Mouse (Mus musculus) liver, postnatal 0 days (tissue): ENCODE data around the gene Macrod1. TPM values are rescaled to one million over a fixed set of nuclear protein-coding genes. Genes with fewer than 3 reads are reported as not detected.

ENCODE experiments used
- ATAC-seq: fragments of 200-750 bp; cut with Nextera tagmentation; 2 replicates; pipeline ENCODE4 v1.8.0; 2017; ENCODE audit warnings: mild to moderate bottlenecking, moderate library complexity
- DNase-seq: peaks from one replicate; pipeline ENCODE4 v3.0.0-alpha.2; 2016
- H3K27ac ChIP-seq: fragments of 300-500 bp; sonication (generic); 2 replicates; pipeline ENCODE4 v1.5.1; 2014; ENCODE audit warnings: antibody characterized with exemption, moderate library complexity, mild to moderate bottlenecking, low read depth
- H3K27me3 ChIP-seq: fragments of 300-500 bp; sonication (generic); 2 replicates; pipeline ENCODE4 v1.6.1; 2014; ENCODE audit warnings: low read length, control low read depth, mixed read lengths; ENCODE audit not compliant: insufficient read depth
- H3K36me3 ChIP-seq: fragments of 300-500 bp; sonication (generic); replicated peaks from 2 replicates; pipeline ENCODE4 v1.6.1; 2014; ENCODE audit warnings: mild to moderate bottlenecking, control low read depth, low read length, moderate library complexity, mixed read lengths; ENCODE audit not compliant: insufficient read depth
- H3K4me1 ChIP-seq: fragments of 300-500 bp; sonication (generic); 2 replicates; pipeline ENCODE4 v1.6.1; 2014; ENCODE audit warnings: antibody characterized with exemption, mild to moderate bottlenecking, control low read depth; ENCODE audit not compliant: insufficient read depth
- H3K4me2 ChIP-seq: fragments of 300-500 bp; sonication (generic); 2 replicates; pipeline ENCODE4 v1.6.1; 2014; ENCODE audit warnings: low read depth, mild to moderate bottlenecking, low read length, moderate library complexity, mixed read lengths
- H3K4me3 ChIP-seq: fragments of 300-500 bp; sonication (generic); 2 replicates; pipeline ENCODE4 v1.5.1; 2014; ENCODE audit warnings: low read depth, low read length
- H3K9ac ChIP-seq: fragments of 300-500 bp; sonication (generic); replicated peaks from 2 replicates; pipeline ENCODE4 v1.6.1; 2014; ENCODE audit warnings: mild to moderate bottlenecking, moderate library complexity
- H3K9me3 ChIP-seq: fragments of 300-500 bp; sonication (generic); 2 replicates; pipeline ENCODE4 v1.6.1; 2016; ENCODE audit warnings: mild to moderate bottlenecking, control low read depth, low read length, mixed read lengths
- CTCF ChIP-seq: sonication (generic); IDR thresholded peaks from 2 replicates; pipeline ENCODE4 v1.5.1; 2016; ENCODE audit warnings: antibody characterized with exemption, low read depth
- EP300 ChIP-seq: IDR thresholded peaks from 2 replicates; pipeline ENCODE4 v1.6.1; 2016; ENCODE audit warnings: antibody characterized with exemption, low read depth, mild to moderate bottlenecking
- WGBS: fragments of 180-500 bp; shearing (Covaris S2); extraction: QIAGEN DNeasy Blood & Tissue Kit; methylation state at CpG from one replicate; pipeline ENCODE4 v1.1.7; 2014; ENCODE audit not compliant: insufficient replicate concordance; 5-methylcytosine and 5-hydroxymethylcytosine counted together
- polyA plus RNA-seq: library from polyadenylated mRNA; unstranded; fragments of >200 nt; fragmentation: Nextera tagmentation; extraction: Ambion mirVana; gene quantifications from 2 replicates; pipeline ENCODE4 v1.2.1, GENCODE M21; 2015

Gene Macrod1
- polyA plus RNA-seq: 11.7 and 14.9 TPM in 2 replicates

DNA sequence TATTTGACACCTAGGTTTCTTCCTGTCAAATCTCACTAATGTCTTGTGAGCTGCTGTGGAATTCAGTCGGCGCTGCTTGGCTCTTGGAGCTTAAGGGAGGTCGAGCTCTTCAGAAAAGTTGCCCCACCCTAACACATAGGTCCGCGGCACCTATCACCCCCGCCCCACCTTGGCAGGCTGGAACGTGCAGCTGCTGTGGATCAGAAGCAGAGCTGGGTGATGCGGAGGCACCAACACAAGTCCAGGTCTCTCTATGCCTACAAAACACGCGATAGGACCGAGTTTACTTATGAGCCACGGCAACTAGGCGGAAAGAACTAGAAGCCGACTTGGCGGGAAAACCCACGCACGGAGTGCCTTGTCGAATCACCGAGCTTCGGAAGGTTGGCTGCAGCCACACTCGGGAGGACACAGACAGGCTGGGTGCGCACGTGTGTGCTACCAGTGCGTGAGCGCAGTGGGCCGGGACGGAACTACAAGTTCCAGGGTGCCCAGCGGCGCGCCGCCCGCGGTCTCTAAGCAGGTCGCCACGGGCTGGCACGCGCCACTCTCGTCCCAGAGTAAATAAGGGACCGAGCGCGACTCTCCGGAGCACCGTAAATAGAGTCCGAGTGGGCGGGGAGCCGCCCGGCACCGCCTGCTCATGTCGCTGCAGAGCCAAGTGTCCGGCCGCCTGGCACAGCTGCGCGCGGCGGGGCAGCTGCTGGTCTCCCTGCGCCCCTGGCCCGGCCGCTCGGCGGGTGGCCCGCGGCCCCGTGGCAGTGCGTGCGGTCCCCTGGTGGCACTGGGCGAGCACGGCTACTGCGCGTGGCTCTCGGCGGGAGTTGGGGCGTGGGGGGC lies at the start of gene Macrod1:
TSS of gene Macrod1 (plus strand) at position 563 of the 840 bp plus-strand sequence.
- no peaks in the 10 kb centered on the region; the same call in 1 of the 2 replicates for H3K9me3 ChIP-seq
- peak; percentile 81 for ATAC-seq
- H3K27me3 ChIP-seq: no peaks in the 10 kb centered on the region
- peak within 1 kb of the TSS; percentile 70 for H3K27ac ChIP-seq
- peaks cover 23% of the 10 kb centered on the region for H3K4me1 ChIP-seq
- peak within 1 kb of the TSS; percentile 67 for H3K4me3 ChIP-seq
- H3K9ac ChIP-seq: peak within 1 kb of the TSS; percentile 70
- peak; percentile 85 for DNase-seq
- H3K36me3 ChIP-seq: no peaks in the 10 kb centered on the region
- WGBS: 1% methylated on average over 68 of the region's 72 CpGs
- H3K4me2 ChIP-seq: peak within 1 kb of the TSS; percentile 99
- no peak for TF ChIP-seq CTCF
- TF ChIP-seq EP300: no peak

DNA sequence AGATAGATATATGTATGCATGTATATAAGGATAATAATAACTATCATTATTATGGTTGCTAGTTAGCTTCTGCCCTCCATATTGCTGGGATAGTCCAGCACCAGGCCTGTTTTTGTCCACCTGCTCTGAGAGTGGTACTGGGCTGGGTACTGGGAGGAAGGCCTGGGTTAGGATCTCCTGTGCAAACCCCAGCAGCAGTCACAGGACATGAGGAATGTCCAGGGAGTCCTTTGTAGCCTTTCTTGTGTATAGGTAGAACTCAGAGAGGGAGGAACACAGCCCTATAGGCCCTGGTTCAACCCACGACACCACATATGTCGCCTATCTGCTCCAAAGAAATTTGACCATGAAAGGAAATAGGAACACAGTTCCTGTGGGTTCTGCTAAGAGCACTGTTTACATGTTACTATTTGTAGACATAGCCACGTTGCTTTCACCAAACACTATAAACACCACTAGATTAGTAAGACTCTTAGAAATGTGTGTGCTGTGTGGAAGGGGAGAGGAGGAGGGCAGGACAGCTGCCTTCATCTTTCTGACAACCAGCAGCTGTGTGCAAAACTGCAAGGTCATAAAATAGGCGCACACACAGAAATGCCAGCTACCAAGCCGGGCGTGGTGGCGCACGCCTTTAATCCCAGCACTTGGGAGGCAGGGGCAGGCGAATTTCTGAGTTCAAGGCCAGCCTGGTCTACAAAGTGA lies 49.6 kb upstream of the Macrod1 start:
- H3K36me3 ChIP-seq: peaks cover 23% of the 10 kb centered on the region
- WGBS: 81% methylated on average over 9 of the region's 9 CpGs
- no peak overlapping the region for H3K27ac ChIP-seq

DNA sequence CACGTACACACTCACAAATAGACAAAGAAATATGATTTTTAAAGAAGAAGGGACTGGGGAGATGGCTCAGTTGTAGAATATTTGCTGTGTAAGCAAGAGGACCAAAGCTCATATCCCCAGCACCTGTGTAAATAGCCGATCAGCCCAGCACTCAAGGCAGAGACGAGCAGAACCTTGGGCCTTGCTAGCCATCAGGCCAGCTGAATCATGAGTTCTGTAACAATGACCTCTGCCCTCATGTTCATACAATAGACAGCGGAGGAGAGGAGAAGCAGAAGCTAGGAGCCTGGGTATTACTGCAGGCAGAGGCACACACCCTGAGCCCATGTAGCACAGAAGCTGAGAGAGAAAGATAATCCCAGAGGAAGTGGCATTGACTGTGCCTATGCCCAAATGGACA lies 44.2 kb upstream of the Macrod1 start:
- peaks cover 4% of the 10 kb centered on the region for H3K4me1 ChIP-seq
- H3K9ac ChIP-seq: no peak overlapping the region
- ATAC-seq (no peak; the same call in 1 of the 2 replicates), DNase-seq (no peak)
- no peak overlapping the region for H3K27ac ChIP-seq
- TF ChIP-seq EP300: no peak
- TF ChIP-seq CTCF: no peak
- no peaks in the 10 kb centered on the region for H3K9me3 ChIP-seq
- H3K36me3 ChIP-seq: peaks cover 36% of the 10 kb centered on the region
- WGBS: 61% methylated on average over 4 of the region's 4 CpGs
- no peak overlapping the region for H3K4me2 ChIP-seq
- H3K4me3 ChIP-seq: no peak overlapping the region
- no peaks in the 10 kb centered on the region for H3K27me3 ChIP-seq

More for the DNA sequence above, 49.6 kb upstream of the Macrod1 start:
- ATAC-seq: no peak
- Histone ChIP-seq H3K4me2 (no peak overlapping the region), H3K27me3 (no peaks in the 10 kb centered on the region), H3K4me3 (no peak overlapping the region), H3K9me3 (no peaks in the 10 kb centered on the region), H3K4me1 (no peaks in the 10 kb centered on the region), H3K9ac (no peak overlapping the region)
- TF ChIP-seq CTCF: no peak
- no peak for TF ChIP-seq EP300
- DNase-seq: no peak

DNA sequence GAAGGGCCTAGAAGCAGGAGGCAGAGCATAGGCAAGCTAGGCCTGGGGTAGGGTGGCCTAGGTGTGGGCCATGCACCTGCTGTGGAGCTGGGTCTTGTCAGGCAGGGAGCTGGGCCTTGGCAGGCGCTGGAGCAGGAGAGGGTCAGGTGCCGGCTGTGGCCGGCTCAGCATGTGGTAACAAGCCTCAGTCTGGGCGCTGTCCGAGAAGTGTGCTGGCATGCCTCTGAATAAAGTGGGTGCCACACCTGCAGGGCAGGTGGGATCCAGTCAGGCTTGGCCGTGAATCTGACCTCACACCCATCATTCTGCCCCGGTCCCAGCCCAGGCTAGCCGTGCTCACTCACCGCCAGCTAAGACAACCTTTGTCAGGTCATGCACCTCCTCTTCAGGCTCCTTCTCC lies 42.6 kb upstream of the Macrod1 start:
- 92% methylated on average over 8 of the region's 9 CpGs for WGBS
- Histone ChIP-seq H3K9ac (no peak overlapping the region), H3K4me3 (no peak overlapping the region), H3K9me3 (no peaks in the 10 kb centered on the region), H3K27ac (no peak overlapping the region), H3K36me3 (peaks cover 33% of the 10 kb centered on the region), H3K4me2 (no peak overlapping the region), H3K27me3 (no peaks in the 10 kb centered on the region), H3K4me1 (peaks cover 6% of the 10 kb centered on the region)
- ATAC-seq (no peak), DNase-seq (no peak)
- TF ChIP-seq EP300 (no peak), CTCF (no peak)

DNA sequence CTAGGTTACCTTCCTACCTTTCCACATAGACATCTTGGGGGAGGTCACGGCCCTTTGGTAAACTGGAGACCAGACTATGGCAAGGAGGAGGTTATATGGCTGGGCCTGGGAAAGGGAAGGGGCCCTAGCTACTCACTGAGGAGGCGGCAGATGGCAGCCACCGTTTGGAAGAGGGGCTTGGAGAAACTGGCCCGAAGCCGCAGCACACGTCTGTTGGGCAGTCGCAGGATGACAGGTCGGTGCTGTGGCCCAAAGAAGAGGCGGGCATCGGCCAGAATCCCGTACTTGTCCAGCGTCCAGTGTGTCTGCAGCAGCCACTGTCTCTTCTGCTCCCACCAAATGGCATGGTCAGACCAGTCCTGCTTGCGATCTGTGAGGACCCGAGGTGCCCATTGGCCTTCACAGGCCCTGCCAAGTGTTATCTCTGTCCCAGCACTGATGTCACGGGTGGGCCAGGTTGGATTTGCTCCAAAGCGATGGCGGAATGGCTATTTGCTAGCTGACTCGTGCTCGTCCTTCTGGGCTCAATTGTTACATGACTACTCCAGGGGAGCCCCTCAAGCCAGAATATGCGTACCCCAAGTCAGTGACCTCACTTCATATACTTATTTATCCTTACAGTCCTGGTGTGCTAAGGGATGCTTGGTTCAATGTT lies 42.0 kb upstream of the Macrod1 start:
- WGBS: 90% methylated on average over 20 of the region's 20 CpGs
- Histone ChIP-seq H3K9me3 (no peaks in the 10 kb centered on the region), H3K36me3 (peaks cover 33% of the 10 kb centered on the region), H3K4me1 (peaks cover 12% of the 10 kb centered on the region), H3K27me3 (no peaks in the 10 kb centered on the region), H3K9ac (no peak overlapping the region), H3K27ac (no peak overlapping the region), H3K4me2 (no peak overlapping the region), H3K4me3 (no peak overlapping the region)
- ATAC-seq (no peak), DNase-seq (no peak)
- TF ChIP-seq CTCF: no peak
- TF ChIP-seq EP300: no peak
